Mouse (Mus musculus): Measurements from ENCODE around the gene D11Wsu47e. TPM values are rescaled to one million over a fixed set of nuclear protein-coding genes. Genes with fewer than 3 reads are reported as not detected.
A peak's percentile ranks its signal among the peaks of the same experiment; 100 is the strongest.

Gene D11Wsu47e
- polyA plus RNA-seq, 1 experiment from 2014 or later: 8.7 TPM

DNA sequence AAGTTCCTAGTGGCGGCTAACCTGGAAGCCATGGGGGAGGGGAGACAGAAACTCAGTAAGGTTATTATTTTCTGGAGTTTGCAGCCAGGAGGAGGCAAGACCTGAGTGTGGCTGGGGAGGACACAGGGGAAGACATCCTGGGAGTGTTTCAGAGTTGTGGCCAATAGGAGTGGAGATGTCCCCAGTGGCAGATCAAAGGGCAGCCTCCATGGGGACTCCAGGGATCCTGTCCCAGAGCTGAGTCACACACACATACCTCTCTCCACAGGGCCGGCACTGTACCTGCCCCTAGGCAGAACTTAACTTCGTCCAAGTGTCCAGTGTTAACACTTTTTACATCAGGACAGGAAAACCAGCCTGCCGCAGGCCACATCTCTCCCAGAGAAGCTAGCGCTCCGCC, 50.9 kb downstream of the D11Wsu47e start:
- Histone ChIP-seq H3K4me2 (replicated peaks; ENCODE audit: low read depth) (no peak overlapping the region), H3K9me3 (ENCODE audit: control insufficient read depth, low read length) (no peaks in the 10 kb centered on the region), H3K4me1 (replicated peaks; ENCODE audit: control insufficient read depth, insufficient read depth) (peaks cover 22% of the 10 kb centered on the region), H3K27ac (replicated peaks) (peak overlapping the region; percentile 86; the same call in 1 of the 2 replicates), H3K36me3 (ENCODE audit: control insufficient read depth, insufficient read depth, low read length) (no peaks in the 10 kb centered on the region), H3K27me3 (ENCODE audit: control insufficient read depth, insufficient read depth, low read length) (no peaks in the 10 kb centered on the region), H3K9ac (ENCODE audit: low read length) (0 out of 2 replicates have a peak overlapping the region, but pooled peaks have one; percentile 31), H3K4me3 (ENCODE audit: low read depth, low read length) (no peak overlapping the region)
- 45% methylated on average over 6 of the region's 6 CpGs for WGBS
- ATAC-seq (ENCODE audit: low FRiP score, low TSS enrichment) (no peak), DNase-seq (ENCODE audit: low spot score) (peak; percentile 47)
- TF ChIP-seq EP300 (optimal IDR thresholded peaks at IDR 0.05): no peak
- no peak for TF ChIP-seq CTCF (IDR thresholded peaks at IDR 0.05; ENCODE audit: low read depth)

DNA sequence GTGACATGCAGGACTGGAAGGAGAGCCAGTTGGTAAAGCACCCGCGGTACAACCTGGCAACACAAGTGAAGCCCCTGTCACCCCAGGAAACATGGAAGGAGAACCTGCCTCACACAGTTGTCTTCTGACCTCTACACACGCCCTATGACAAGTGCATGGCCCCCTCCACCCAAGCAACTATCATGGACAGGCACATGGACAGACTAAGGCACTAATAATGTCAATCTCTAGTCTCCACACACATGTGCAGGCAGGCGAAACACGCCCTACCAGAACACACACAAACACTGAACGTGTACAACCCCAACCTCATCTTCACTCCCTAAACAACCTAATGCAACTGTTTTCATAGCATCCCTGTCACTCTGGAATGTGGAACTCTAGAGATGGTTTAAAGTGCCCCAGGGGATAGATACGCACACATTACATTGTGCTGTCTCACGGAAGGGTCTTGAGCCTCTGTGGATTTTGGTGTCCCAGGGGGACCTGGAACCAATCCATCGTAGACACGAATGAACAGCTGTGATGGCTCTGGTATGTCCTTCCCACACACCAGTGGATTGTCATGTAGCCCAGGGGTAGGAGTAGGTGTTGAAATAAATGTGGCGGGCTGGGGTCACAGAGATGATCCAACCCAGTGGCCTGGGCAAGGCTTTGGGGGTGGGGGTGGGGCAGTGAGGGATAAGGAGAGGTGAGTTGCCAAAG, 52.8 kb downstream of the D11Wsu47e start:
- Histone ChIP-seq H3K27me3 (ENCODE audit: control insufficient read depth, insufficient read depth, low read length) (no peaks in the 10 kb centered on the region), H3K9me3 (ENCODE audit: control insufficient read depth, low read length) (no peaks in the 10 kb centered on the region), H3K27ac (replicated peaks) (no peak overlapping the region), H3K36me3 (ENCODE audit: control insufficient read depth, insufficient read depth, low read length) (no peaks in the 10 kb centered on the region), H3K9ac (ENCODE audit: low read length) (no peak overlapping the region), H3K4me1 (replicated peaks; ENCODE audit: control insufficient read depth, insufficient read depth) (peaks cover 20% of the 10 kb centered on the region), H3K4me3 (ENCODE audit: low read depth, low read length) (no peak overlapping the region), H3K4me2 (replicated peaks; ENCODE audit: low read depth) (no peak overlapping the region)
- TF ChIP-seq EP300 (optimal IDR thresholded peaks at IDR 0.05) (no peak), CTCF (IDR thresholded peaks at IDR 0.05; ENCODE audit: low read depth) (no peak)
- ATAC-seq (ENCODE audit: low FRiP score, low TSS enrichment): no peak
- no peak for DNase-seq (ENCODE audit: low spot score)
- WGBS: 70% methylated on average over 11 of the region's 11 CpGs

DNA sequence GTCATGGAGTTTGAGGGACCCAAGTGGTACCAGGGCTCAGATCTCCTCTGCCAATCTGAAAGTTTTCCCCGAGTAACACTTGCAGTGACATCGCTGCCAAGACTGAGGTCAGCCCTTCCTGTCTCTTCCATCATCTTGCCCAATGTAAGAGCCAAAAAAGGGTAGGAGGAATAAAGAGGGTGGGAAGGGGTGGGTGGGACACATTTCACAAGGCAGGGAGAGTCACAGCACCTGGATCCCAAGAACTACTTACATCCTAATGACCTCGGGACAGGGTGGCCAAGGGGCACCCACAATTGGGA, 53.3 kb downstream of the D11Wsu47e start:
- no peaks in the 10 kb centered on the region for H3K27me3 ChIP-seq (ENCODE audit: control insufficient read depth, insufficient read depth, low read length)
- TF ChIP-seq EP300 (optimal IDR thresholded peaks at IDR 0.05) (no peak), CTCF (IDR thresholded peaks at IDR 0.05; ENCODE audit: low read depth) (no peak)
- H3K27ac ChIP-seq (replicated peaks): no peak overlapping the region
- no peak overlapping the region for H3K4me3 ChIP-seq (ENCODE audit: low read depth, low read length)
- no peak overlapping the region for H3K4me2 ChIP-seq (replicated peaks; ENCODE audit: low read depth)
- no peak overlapping the region for H3K9ac ChIP-seq (ENCODE audit: low read length)
- H3K9me3 ChIP-seq (ENCODE audit: control insufficient read depth, low read length): no peaks in the 10 kb centered on the region
- DNase-seq (ENCODE audit: low spot score) (no peak), ATAC-seq (ENCODE audit: low FRiP score, low TSS enrichment) (no peak)
- H3K4me1 ChIP-seq (replicated peaks; ENCODE audit: control insufficient read depth, insufficient read depth): peaks cover 20% of the 10 kb centered on the region
- 64% methylated on average over 3 of the region's 3 CpGs for WGBS
- H3K36me3 ChIP-seq (ENCODE audit: control insufficient read depth, insufficient read depth, low read length): peaks cover 2% of the 10 kb centered on the region; the same call in 1 of the 2 replicates

DNA sequence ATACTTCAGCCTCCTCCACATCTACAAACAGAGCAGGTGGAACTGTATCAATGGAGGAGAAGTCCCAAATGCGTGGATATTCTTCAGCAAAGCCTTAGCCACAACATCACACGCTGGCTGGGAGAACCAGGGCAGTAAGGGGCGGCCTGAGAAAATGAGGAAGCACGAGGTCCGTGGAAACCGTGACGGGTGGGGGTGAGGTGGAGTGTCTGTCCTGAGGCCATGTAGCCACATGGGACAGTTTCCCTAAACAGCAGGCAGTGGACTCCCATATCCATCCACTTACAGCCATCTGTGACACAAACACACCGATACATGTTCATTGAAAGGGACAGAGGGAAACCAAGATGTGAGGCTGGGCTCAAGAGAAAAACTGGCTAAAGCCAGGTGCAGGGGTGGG, 53.7 kb downstream of the D11Wsu47e start:
- no peaks in the 10 kb centered on the region for H3K9me3 ChIP-seq (ENCODE audit: control insufficient read depth, low read length)
- peaks cover 4% of the 10 kb centered on the region; the same call in 1 of the 2 replicates for H3K36me3 ChIP-seq (ENCODE audit: control insufficient read depth, insufficient read depth, low read length)
- H3K9ac ChIP-seq (ENCODE audit: low read length): no peak overlapping the region
- no peak overlapping the region for H3K4me2 ChIP-seq (replicated peaks; ENCODE audit: low read depth)
- H3K27ac ChIP-seq (replicated peaks): no peak overlapping the region
- H3K4me1 ChIP-seq (replicated peaks; ENCODE audit: control insufficient read depth, insufficient read depth): peaks cover 20% of the 10 kb centered on the region
- no peak for TF ChIP-seq EP300 (optimal IDR thresholded peaks at IDR 0.05)
- TF ChIP-seq CTCF (IDR thresholded peaks at IDR 0.05; ENCODE audit: low read depth): no peak
- ATAC-seq (ENCODE audit: low FRiP score, low TSS enrichment): no peak
- H3K4me3 ChIP-seq (ENCODE audit: low read depth, low read length): no peak overlapping the region
- 72% methylated on average over 8 of the region's 8 CpGs for WGBS
- no peak for DNase-seq (ENCODE audit: low spot score)
- no peaks in the 10 kb centered on the region for H3K27me3 ChIP-seq (ENCODE audit: control insufficient read depth, insufficient read depth, low read length)

DNA sequence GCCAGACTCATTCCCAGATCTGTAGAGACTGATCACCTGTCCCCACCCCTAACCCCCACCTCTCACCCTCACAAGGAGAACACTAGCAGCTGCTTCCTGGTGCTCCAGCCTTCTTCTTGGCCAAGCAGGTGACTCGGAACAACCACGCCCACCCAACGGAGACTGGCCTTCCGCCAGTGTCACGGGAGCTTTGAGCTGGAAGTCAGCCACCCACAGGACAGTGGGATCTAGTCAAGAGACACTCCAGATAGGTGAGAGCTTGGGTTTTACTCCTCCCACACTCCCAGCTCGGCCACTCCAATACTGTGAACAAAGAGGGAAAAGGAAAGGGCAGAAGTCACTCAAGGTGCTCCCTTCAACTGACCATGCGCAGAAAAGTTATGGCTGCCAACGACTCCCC, 55.0 kb downstream of the D11Wsu47e start:
- peak overlapping the region; percentile 56 for H3K27ac ChIP-seq (replicated peaks)
- H3K4me2 ChIP-seq (replicated peaks; ENCODE audit: low read depth): no peak overlapping the region
- WGBS: 50% methylated on average over 8 of the region's 8 CpGs

DNA sequence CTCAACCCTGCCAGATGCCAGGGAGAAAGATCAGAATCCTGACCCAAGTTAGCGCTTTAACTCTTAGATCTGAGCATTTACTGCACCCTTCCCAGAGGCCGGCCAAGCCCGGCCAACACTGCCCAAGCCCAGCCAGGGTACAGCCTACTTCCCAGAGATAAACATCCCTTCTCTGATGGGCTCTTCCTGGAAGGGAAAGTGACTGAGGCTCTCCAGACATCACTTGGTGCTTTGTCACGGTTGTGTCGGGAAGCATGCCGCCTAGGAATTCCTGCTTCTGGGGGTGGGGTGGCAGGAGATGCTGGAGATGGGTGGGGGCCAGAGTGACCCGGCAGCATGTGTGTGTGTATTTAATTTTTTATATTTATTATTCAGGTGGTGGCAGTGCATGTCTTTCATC, 55.9 kb downstream of the D11Wsu47e start:
- 45% methylated on average over 7 of the region's 7 CpGs for WGBS
- H3K4me1 ChIP-seq (replicated peaks; ENCODE audit: control insufficient read depth, insufficient read depth): peaks cover 9% of the 10 kb centered on the region; the same call in 1 of the 2 replicates

More for the DNA sequence above, 55.0 kb downstream of the D11Wsu47e start:
- no peak for TF ChIP-seq EP300 (optimal IDR thresholded peaks at IDR 0.05)
- no peak for TF ChIP-seq CTCF (IDR thresholded peaks at IDR 0.05; ENCODE audit: low read depth)
- no peaks in the 10 kb centered on the region for H3K9me3 ChIP-seq (ENCODE audit: control insufficient read depth, low read length)
- H3K9ac ChIP-seq (ENCODE audit: low read length): no peak overlapping the region
- H3K36me3 ChIP-seq (ENCODE audit: control insufficient read depth, insufficient read depth, low read length): peaks cover 7% of the 10 kb centered on the region; the same call in 1 of the 2 replicates
- peaks cover 10% of the 10 kb centered on the region for H3K4me1 ChIP-seq (replicated peaks; ENCODE audit: control insufficient read depth, insufficient read depth)
- ATAC-seq (ENCODE audit: low FRiP score, low TSS enrichment) (peak; percentile 14), DNase-seq (ENCODE audit: low spot score) (peak; percentile 84)
- no peaks in the 10 kb centered on the region for H3K27me3 ChIP-seq (ENCODE audit: control insufficient read depth, insufficient read depth, low read length)
- H3K4me3 ChIP-seq (ENCODE audit: low read depth, low read length): no peak overlapping the region

More for the DNA sequence above, 55.9 kb downstream of the D11Wsu47e start:
- TF ChIP-seq EP300 (optimal IDR thresholded peaks at IDR 0.05): no peak
- ATAC-seq (ENCODE audit: low FRiP score, low TSS enrichment): no peak; the same call in 1 of the 2 replicates
- Histone ChIP-seq H3K27ac (replicated peaks) (peak overlapping the region; percentile 56), H3K4me3 (ENCODE audit: low read depth, low read length) (no peak overlapping the region), H3K27me3 (ENCODE audit: control insufficient read depth, insufficient read depth, low read length) (no peaks in the 10 kb centered on the region), H3K9me3 (ENCODE audit: control insufficient read depth, low read length) (no peaks in the 10 kb centered on the region), H3K4me2 (replicated peaks; ENCODE audit: low read depth) (no peak overlapping the region), H3K36me3 (ENCODE audit: control insufficient read depth, insufficient read depth, low read length) (peaks cover 7% of the 10 kb centered on the region; the same call in 1 of the 2 replicates), H3K9ac (ENCODE audit: low read length) (no peak overlapping the region)
- DNase-seq (ENCODE audit: low spot score): no peak
